Mouse (Mus musculus) MEL (cell line): ENCODE measurements around the gene Fsip1.
"Not testable (repeated sequence)": the region's sequence is repeated elsewhere in the genome, so short reads cannot be mapped to it uniquely, and the experiment has no call there.

Source experiments
- CHD1 ChIP-seq: IDR thresholded peaks from 2 replicates; pipeline ENCODE4 v1.6.1; 2012; ENCODE audit warnings: low read depth, mild to moderate bottlenecking, inconsistent platforms, low read length, improper control_type of control experiment
- CHD2 ChIP-seq: IDR thresholded peaks from 2 replicates; pipeline ENCODE4 v1.6.1; 2011; ENCODE audit warnings: low read length, improper control_type of control experiment
- CTCF ChIP-seq, 3 experiments: IDR thresholded peaks in 2 of 3; conservative IDR thresholded peaks in 1 of 3; 2 replicates each; pipeline ENCODE4 v1.5.1; 2011 to 2012; ENCODE audit warnings: low read length in 3 of 3, low read depth in 2 of 3, mild to moderate bottlenecking in 2 of 3, improper control_type of control experiment in 1 of 3, inconsistent platforms in 1 of 3, mixed read lengths in 1 of 3, moderate library complexity in 1 of 3; ENCODE audit not compliant: control insufficient read depth in 1 of 3, insufficient read depth in 1 of 3, poor library complexity in 1 of 3, severe bottlenecking in 1 of 3
- EP300 ChIP-seq, 2 experiments: IDR thresholded peaks; 2 replicates each; pipeline ENCODE4 v1.6.1; 2011; ENCODE audit warnings: improper control_type of control experiment in 2 of 2, low read length in 2 of 2, low read depth in 1 of 2, mild to moderate bottlenecking in 1 of 2
- ETS1 ChIP-seq: IDR thresholded peaks from 2 replicates; pipeline ENCODE4 v1.6.1; 2012; ENCODE audit warnings: low read depth, mild to moderate bottlenecking, inconsistent platforms, low read length, improper control_type of control experiment, moderate library complexity
- KAT2A ChIP-seq: conservative IDR thresholded peaks from 2 replicates; pipeline ENCODE4 v1.6.1; 2012; ENCODE audit warnings: low read depth, low read length, improper control_type of control experiment, inconsistent platforms
- MAFK ChIP-seq: IDR thresholded peaks from 2 replicates; pipeline ENCODE4 v1.6.1; 2011; ENCODE audit warnings: low read depth, mild to moderate bottlenecking, low read length, improper control_type of control experiment, borderline replicate concordance
- MAZ ChIP-seq: IDR thresholded peaks from 2 replicates; pipeline ENCODE4 v1.6.1; 2012; ENCODE audit warnings: low read depth, mild to moderate bottlenecking, inconsistent platforms, low read length, improper control_type of control experiment
- MYB ChIP-seq: IDR thresholded peaks from 2 replicates; pipeline ENCODE4 v1.6.1; 2011; ENCODE audit warnings: mild to moderate bottlenecking, low read depth, low read length, improper control_type of control experiment
- NELFE ChIP-seq: IDR thresholded peaks from 2 replicates; pipeline ENCODE4 v1.6.1; 2011; ENCODE audit warnings: low read depth, low read length, improper control_type of control experiment
- POLR2A ChIP-seq, 2 experiments: IDR thresholded peaks; 2 replicates each; pipeline ENCODE4 v1.6.1; 2011 to 2012; ENCODE audit warnings: low read length in 2 of 2, mild to moderate bottlenecking in 2 of 2, control low read depth in 1 of 2, improper control_type of control experiment in 1 of 2, low read depth in 1 of 2, moderate library complexity in 1 of 2; ENCODE audit not compliant: control insufficient read depth in 1 of 2, insufficient read depth in 1 of 2, poor library complexity in 1 of 2
- POLR2AphosphoS2 ChIP-seq: IDR thresholded peaks from 2 replicates; pipeline ENCODE4 v1.6.1; 2011; ENCODE audit warnings: low read length, improper control_type of control experiment
- TCF12 ChIP-seq: IDR thresholded peaks from 2 replicates; pipeline ENCODE4 v1.6.1; 2014; ENCODE audit warnings: low read depth, mild to moderate bottlenecking, inconsistent platforms, low read length, improper control_type of control experiment, moderate library complexity

DNA sequence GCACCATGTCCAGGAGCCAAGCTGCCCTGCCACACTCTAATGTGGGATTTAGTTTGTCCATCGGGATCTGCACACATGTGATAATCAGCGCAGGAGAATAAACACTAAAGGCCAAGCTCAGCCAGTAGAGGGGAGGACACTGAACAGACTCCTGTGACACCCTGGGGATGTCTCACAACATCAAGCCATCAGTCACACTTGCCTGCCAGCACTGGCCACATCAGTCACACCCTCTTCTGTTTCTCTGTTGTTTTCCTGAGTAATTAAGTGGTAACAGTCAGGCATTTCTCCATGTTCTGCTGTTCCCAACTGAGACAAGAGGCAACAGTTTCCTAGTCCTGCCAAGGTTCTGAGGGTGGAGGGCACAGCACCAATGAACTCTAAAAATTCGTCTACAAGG, 109.0 kb downstream of the Fsip1 start:
- not testable (repeated sequence) for TF ChIP-seq POLR2AphosphoS2; POLR2A (IDR thresholded peaks at IDR 0.05; ENCODE audit: control insufficient read depth in 1 of 2, insufficient read depth in 1 of 2, low read depth in 1 of 2, low read length in 2 of 2, poor library complexity in 1 of 2); KAT2A; CTCF (IDR thresholded peaks at IDR 0.05 in 2 of 3, conservative IDR thresholded peaks at IDR 0.05 in 1 of 3; ENCODE audit: control insufficient read depth in 1 of 3, insufficient read depth in 1 of 3, low read depth in 2 of 3, low read length in 3 of 3, poor library complexity in 1 of 3, severe bottlenecking in 1 of 3); CHD1; MAZ; EP300 (IDR thresholded peaks at IDR 0.05; ENCODE audit: low read depth in 1 of 2, low read length in 2 of 2); MAFK; CHD2; NELFE; MYB; TCF12; ETS1
